Mouse (Mus musculus) testis, adult 2 months (tissue): ENCODE measurements around the gene Vmn2r63. TPM values are rescaled to one million over a fixed set of nuclear protein-coding genes. Genes with fewer than 3 reads are reported as not detected.
"Not testable (repeated sequence)": the region's sequence is repeated elsewhere in the genome, so short reads cannot be mapped to it uniquely, and the experiment has no call there.

Experiments used
- H3K27ac ChIP-seq: fragments of 200-500 bp; 2 replicates; pipeline ENCODE4 v1.5.1; 2012; ENCODE audit warnings: low read depth, low read length; ENCODE audit not compliant: control insufficient read depth, insufficient read depth
- H3K27me3 ChIP-seq: fragments of 200-500 bp; 2 replicates; pipeline ENCODE4 v1.6.1; 2012; ENCODE audit warnings: mild to moderate bottlenecking, low read length, moderate library complexity; ENCODE audit not compliant: control insufficient read depth, insufficient read depth
- H3K36me3 ChIP-seq: fragments of 200-500 bp; 2 replicates; pipeline ENCODE4 v1.6.1; 2012; ENCODE audit warnings: mild to moderate bottlenecking, low read length; ENCODE audit not compliant: control insufficient read depth, insufficient read depth
- H3K4me1 ChIP-seq: fragments of 200-500 bp; 2 replicates; pipeline ENCODE4 v1.6.1; 2012; ENCODE audit warnings: low read length; ENCODE audit not compliant: control insufficient read depth, insufficient read depth
- H3K4me3 ChIP-seq: fragments of 200-500 bp; 2 replicates; pipeline ENCODE4 v1.5.1; 2012; ENCODE audit warnings: low read depth, mild to moderate bottlenecking, low read length, moderate library complexity, mixed read lengths; ENCODE audit not compliant: control insufficient read depth
- CTCF ChIP-seq: fragments of 200-500 bp; IDR thresholded peaks from 2 replicates; pipeline ENCODE4 v1.5.1; 2012; ENCODE audit warnings: low read depth, mild to moderate bottlenecking, inconsistent platforms, low read length, moderate library complexity; ENCODE audit not compliant: control insufficient read depth, insufficient read depth, insufficient replicate concordance
- POLR2A ChIP-seq: fragments of 200-500 bp; IDR thresholded peaks from 2 replicates; pipeline ENCODE4 v1.6.1; 2012; ENCODE audit warnings: low read depth, mild to moderate bottlenecking, inconsistent platforms, low read length, moderate library complexity; ENCODE audit not compliant: control insufficient read depth
- polyA plus RNA-seq: library from polyadenylated mRNA; depleted of rRNA; stranded (reverse); fragments of >200 nt; gene quantifications from 2 replicates; pipeline ENCODE4 v1.2.3, GENCODE M21; 2012; rRNA removed

Vmn2r63 gene
- polyA plus RNA-seq: not detected in 2 replicates

- not testable (repeated sequence) for H3K27me3 ChIP-seq, H3K36me3 ChIP-seq, H3K4me1 ChIP-seq, H3K4me3 ChIP-seq, H3K27ac ChIP-seq
Observed at GRCm38 (mm10) chr7:42933722-42934121, at the start of gene Vmn2r63. Gene Vmn2r63, minus strand, starts transcription at chr7:42933822.

- Histone ChIP-seq H3K4me3 (no peak overlapping the region), H3K4me1 (no peaks in the 10 kb centered on the region), H3K27me3 (no peaks in the 10 kb centered on the region), H3K36me3 (no peaks in the 10 kb centered on the region), H3K27ac (no peak overlapping the region)
- TF ChIP-seq POLR2A: no peak
Observed at GRCm38 (mm10) chr7:42980739-42981138, 47.1 kb upstream of the Vmn2r63 start.

DNA sequence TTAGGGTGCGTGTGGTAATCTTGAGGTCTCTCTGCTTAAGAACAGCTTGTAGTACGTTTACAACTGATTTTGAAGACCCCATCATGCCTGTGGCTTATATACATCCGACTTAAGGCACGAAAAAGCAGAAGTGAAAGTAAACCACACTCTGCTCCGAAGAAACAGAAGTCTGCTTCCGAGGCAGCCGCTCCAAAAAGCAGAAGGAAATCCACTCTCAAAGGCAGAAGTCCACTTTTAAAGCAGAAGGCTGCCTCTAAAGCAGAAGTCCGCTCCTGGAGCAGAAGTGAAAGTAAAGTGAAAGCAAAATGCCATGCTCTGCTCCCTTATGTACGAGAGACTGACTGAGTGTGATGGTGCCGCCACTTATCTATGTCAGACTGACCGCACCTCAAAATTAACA, 46.5 kb upstream of the Vmn2r63 start:
- no peak overlapping the region for H3K27ac ChIP-seq
- H3K36me3 ChIP-seq: no peaks in the 10 kb centered on the region
- H3K4me1 ChIP-seq: no peaks in the 10 kb centered on the region
- H3K4me3 ChIP-seq: no peak overlapping the region
- TF ChIP-seq POLR2A (no peak), CTCF (no peak)
- H3K27me3 ChIP-seq: no peaks in the 10 kb centered on the region

GRCm38 (mm10) chr7:42965246-42965645, 31.6 kb upstream of the Vmn2r63 start:
- Histone ChIP-seq H3K27me3 (no peaks in the 10 kb centered on the region), H3K36me3 (no peaks in the 10 kb centered on the region), H3K4me3 (no peak overlapping the region), H3K27ac (no peak overlapping the region), H3K4me1 (no peaks in the 10 kb centered on the region)
- no peak for TF ChIP-seq CTCF
- no peak for TF ChIP-seq POLR2A

- H3K36me3 ChIP-seq, H3K27me3 ChIP-seq, H3K27ac ChIP-seq, H3K4me3 ChIP-seq, H3K4me1 ChIP-seq: not testable (repeated sequence)
Observed at GRCm38 (mm10) chr7:42898067-42898466, 35.6 kb downstream of the Vmn2r63 start.

GRCm38 (mm10) chr7:42878090-42878489, 55.5 kb downstream of the Vmn2r63 start:
- TF ChIP-seq POLR2A (no peak), CTCF (no peak)
- Histone ChIP-seq H3K27ac (no peak overlapping the region), H3K4me3 (peak overlapping the region; percentile 86)

DNA sequence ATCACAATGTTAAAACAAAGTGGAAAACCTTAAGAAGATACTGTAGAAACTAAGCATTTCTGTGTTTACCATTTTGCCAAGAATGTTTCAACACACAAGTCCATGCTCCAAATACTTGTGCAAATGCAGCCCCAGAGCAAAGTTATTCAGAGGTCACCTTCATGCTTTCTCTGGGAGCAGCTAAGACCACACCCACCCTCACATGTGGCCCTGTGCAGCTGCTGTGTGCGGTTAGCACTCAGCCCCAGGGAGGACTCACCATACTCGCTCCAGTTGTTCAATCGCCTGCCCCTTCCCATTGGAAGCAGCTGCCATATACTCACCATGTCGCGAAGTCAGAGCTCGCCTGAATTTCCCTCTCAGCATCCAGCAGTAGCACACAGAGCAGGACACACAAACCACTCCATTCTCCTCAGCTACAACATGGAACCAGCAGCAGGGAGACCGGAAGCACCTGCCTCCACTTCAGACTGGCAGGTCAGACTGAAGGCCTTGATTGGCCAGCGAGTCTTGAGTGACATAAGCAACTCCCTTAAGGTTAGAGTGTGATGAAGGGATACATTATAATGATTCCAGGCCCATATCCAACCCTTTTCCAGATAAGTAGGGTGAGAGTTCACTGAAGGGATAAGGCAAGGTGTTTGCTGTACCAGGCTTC, 66.7 kb downstream of the Vmn2r63 start, which contains the start of gene Gm2381:
Gm2381 (minus strand) TSS at position 434 of the 658 bp plus-strand sequence.
- not testable (repeated sequence) for H3K27me3 ChIP-seq, H3K4me1 ChIP-seq, H3K4me3 ChIP-seq, H3K36me3 ChIP-seq, H3K27ac ChIP-seq

More at GRCm38 (mm10) chr7:42878090-42878489, 55.5 kb downstream of the Vmn2r63 start:
- no peaks in the 10 kb centered on the region for H3K36me3 ChIP-seq
- H3K4me1 ChIP-seq: no peaks in the 10 kb centered on the region
- H3K27me3 ChIP-seq: no peaks in the 10 kb centered on the region

Other genes with a start within 250 kb of the Vmn2r63 start
- 0.32 and 0.75 TPM in 2 replicates for gene Zfp975, start 241.1 kb downstream of the Vmn2r63 start, polyA plus RNA-seq
- gene Gm17067, start 206.8 kb downstream of the Vmn2r63 start, polyA plus RNA-seq: 1.4 TPM in 2 replicates
- gene Vmn2r62, start 140.3 kb downstream of the Vmn2r63 start, polyA plus RNA-seq: 0.04 TPM in 1 of 2 replicates, not detected in the other
- gene Gm2381, start 66.6 kb downstream of the Vmn2r63 start, polyA plus RNA-seq: 0.05 and 0.16 TPM in 2 replicates
- gene Gm9268, start 84.9 kb upstream of the Vmn2r63 start, polyA plus RNA-seq: not detected in 2 replicates
- 1.2 and 1.4 TPM in 2 replicates for gene Zfp936, start 180.4 kb upstream of the Vmn2r63 start, polyA plus RNA-seq